Mouse (Mus musculus) A20 (cell line): ENCODE results near the gene Tet2.
"Not testable (repeated sequence)": the region's sequence is repeated elsewhere in the genome, so short reads cannot be mapped to it uniquely, and the experiment has no call there.

ENCODE experiments used
- DNase-seq: peaks from one replicate; pipeline ENCODE4 v3.0.0-alpha.2; 2011; ENCODE audit warnings: low read depth, low spot score

The Tet2 gene

GRCm38 (mm10) chr3:133544551-133545303 lies at the start of gene Tet2:
TSS of gene Tet2 (minus strand) at chr3:133545139.
- peak; percentile 64 for DNase-seq

GRCm38 (mm10) chr3:133592995-133593394 lies 48.1 kb upstream of the Tet2 start:
- not testable (repeated sequence) for DNase-seq

- DNase-seq, result no peak
These were observed 45.7 kb upstream of the Tet2 start for GRCm38 (mm10) chr3:133590506-133591152.

GRCm38 (mm10) chr3:133585010-133585409 lies 40.1 kb upstream of the Tet2 start:
- DNase-seq, result no peak

- no peak for DNase-seq
These were observed 38.6 kb upstream of the Tet2 start for GRCm38 (mm10) chr3:133583411-133584025.

GRCm38 (mm10) chr3:133582969-133583368 lies 38.0 kb upstream of the Tet2 start:
- DNase-seq, result peak; percentile 84

- peak; percentile 23 for DNase-seq
These were observed 37.2 kb upstream of the Tet2 start for GRCm38 (mm10) chr3:133582096-133582495.

- DNase-seq, result no peak
These were observed 36.6 kb upstream of the Tet2 start for GRCm38 (mm10) chr3:133581541-133581940.

GRCm38 (mm10) chr3:133579671-133580070 lies 34.7 kb upstream of the Tet2 start:
- no peak for DNase-seq

- no peak for DNase-seq
These were observed 34.2 kb upstream of the Tet2 start for GRCm38 (mm10) chr3:133579140-133579539.

- DNase-seq, result no peak
These were observed 30.0 kb upstream of the Tet2 start for GRCm38 (mm10) chr3:133574969-133575368.

GRCm38 (mm10) chr3:133571961-133572360 lies 27.0 kb upstream of the Tet2 start:
- no peak for DNase-seq

- no peak for DNase-seq
These were observed 18.7 kb upstream of the Tet2 start for GRCm38 (mm10) chr3:133563503-133564205.

- no peak for DNase-seq
These were observed 14.6 kb upstream of the Tet2 start for GRCm38 (mm10) chr3:133559413-133560114.

- no peak for DNase-seq
These were observed 12.7 kb upstream of the Tet2 start for GRCm38 (mm10) chr3:133557602-133558001.

- no peak for DNase-seq
These were observed 12.2 kb upstream of the Tet2 start for GRCm38 (mm10) chr3:133557154-133557553.

- no peak for DNase-seq
These were observed 10.4 kb upstream of the Tet2 start for GRCm38 (mm10) chr3:133555378-133555777.

- no peak for DNase-seq
These were observed 9.7 kb upstream of the Tet2 start for GRCm38 (mm10) chr3:133554552-133555067.

- no peak for DNase-seq
These were observed 9.2 kb upstream of the Tet2 start for GRCm38 (mm10) chr3:133554092-133554491.

GRCm38 (mm10) chr3:133551941-133552340 lies 7.0 kb upstream of the Tet2 start:
- no peak for DNase-seq
